Mouse (Mus musculus): ENCODE measurements around the gene Ydjc. TPM values are rescaled to one million over a fixed set of nuclear protein-coding genes. Genes with fewer than 3 reads are reported as not detected.
A peak's percentile ranks its signal among the peaks of the same experiment; 100 is the strongest.

The Ydjc gene
- total and polyA plus RNA-seq, 3 experiments, result 10.4 to 55.2 (median 15.3) TPM

DNA sequence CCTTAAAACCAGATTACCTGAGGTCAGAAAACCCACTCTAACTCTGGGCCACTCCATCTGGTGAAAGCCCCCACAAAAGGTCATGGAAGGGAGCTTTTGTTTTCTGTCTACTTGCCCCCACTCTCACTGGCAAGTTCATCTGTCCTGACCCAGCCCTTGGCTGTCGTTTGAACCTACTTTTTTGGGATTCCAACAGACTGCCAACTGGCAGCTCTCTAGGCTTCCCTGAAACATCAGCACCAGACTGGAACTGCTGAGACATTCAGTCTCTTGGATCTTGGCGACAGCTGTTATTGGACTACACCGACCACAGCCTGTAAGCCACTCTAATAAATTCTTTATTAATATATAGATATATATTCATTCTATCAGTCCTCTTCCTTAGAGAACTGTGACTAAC is 38.6 kb downstream of the Ydjc start:
- peaks cover 45% of the 10 kb centered on the region for H3K4me1 ChIP-seq (ENCODE audit: insufficient read depth, low read depth, low read length)
- H3K27me3 ChIP-seq (ENCODE audit: insufficient read depth, low read length), result no peaks in the 10 kb centered on the region
- no peak for TF ChIP-seq POLR2AphosphoS5 (IDR thresholded peaks at IDR 0.05; ENCODE audit: insufficient replicate concordance, low read depth, low read length)
- TF ChIP-seq GATA2 (IDR thresholded peaks at IDR 0.05; ENCODE audit: borderline replicate concordance, low read depth, low read length), result no peak
- ATAC-seq (ENCODE audit: extremely low read depth, insufficient number of reproducible peaks, low FRiP score, poor library complexity, severe bottlenecking) (no peak), DNase-seq (ENCODE audit: low spot score) (no peak)
- H3K9me3 ChIP-seq (replicated peaks), result no peaks in the 10 kb centered on the region
- H3K4me3 ChIP-seq (ENCODE audit: low read depth, low read length), result no peak overlapping the region
- peaks cover 71% of the 10 kb centered on the region for H3K36me3 ChIP-seq (replicated peaks)

GRCm38 (mm10) chr16:17185475-17185874 is 41.1 kb downstream of the Ydjc start:
- ATAC-seq (ENCODE audit: extremely low read depth, insufficient number of reproducible peaks, low FRiP score, poor library complexity, severe bottlenecking), result no peak
- H3K36me3 ChIP-seq (replicated peaks), result peaks cover 71% of the 10 kb centered on the region
- H3K4me1 ChIP-seq (ENCODE audit: insufficient read depth, low read depth, low read length), result peaks cover 44% of the 10 kb centered on the region

DNA sequence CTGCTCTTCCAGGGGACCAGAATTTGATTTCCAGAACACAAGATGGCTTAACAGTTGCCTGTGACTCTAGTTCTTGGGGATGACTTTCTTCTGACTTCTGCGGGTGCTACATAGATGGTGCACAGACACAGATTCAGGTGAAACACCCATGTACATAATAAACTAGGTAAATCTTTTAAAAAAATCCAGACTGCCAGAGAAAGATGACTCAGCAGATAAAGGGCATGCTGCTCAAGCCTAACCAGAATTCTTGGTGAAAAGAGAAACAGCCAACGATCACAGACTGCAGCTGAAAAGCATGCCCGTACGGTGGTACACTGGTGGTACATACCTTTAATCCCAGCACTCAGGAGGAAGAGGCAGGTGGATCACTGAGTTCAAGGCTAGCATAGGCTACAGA is 49.4 kb downstream of the Ydjc start:
- Histone ChIP-seq H3K9me3 (replicated peaks) (no peaks in the 10 kb centered on the region), H3K4me3 (ENCODE audit: low read depth, low read length) (no peak overlapping the region), H3K27me3 (ENCODE audit: insufficient read depth, low read length) (no peaks in the 10 kb centered on the region), H3K36me3 (replicated peaks) (peaks cover 68% of the 10 kb centered on the region), H3K4me1 (ENCODE audit: insufficient read depth, low read depth, low read length) (peaks cover 50% of the 10 kb centered on the region)
- TF ChIP-seq CTCF (IDR thresholded peaks at IDR 0.05; ENCODE audit: low read depth, low read length) (no peak), GATA1 (IDR thresholded peaks at IDR 0.05; ENCODE audit: borderline replicate concordance, low read length) (no peak), GATA2 (IDR thresholded peaks at IDR 0.05; ENCODE audit: borderline replicate concordance, low read depth, low read length) (no peak), POLR2AphosphoS5 (IDR thresholded peaks at IDR 0.05; ENCODE audit: insufficient replicate concordance, low read depth, low read length) (no peak), TAL1 (conservative IDR thresholded peaks at IDR 0.05; ENCODE audit: low read depth, low read length) (no peak)
- DNase-seq (ENCODE audit: low spot score) (no peak), ATAC-seq (ENCODE audit: extremely low read depth, insufficient number of reproducible peaks, low FRiP score, poor library complexity, severe bottlenecking) (no peak)

More at GRCm38 (mm10) chr16:17185475-17185874, 41.1 kb downstream of the Ydjc start:
- H3K4me3 ChIP-seq (ENCODE audit: low read depth, low read length), result no peak overlapping the region
- no peak for DNase-seq (ENCODE audit: low spot score)
- TF ChIP-seq GATA2 (IDR thresholded peaks at IDR 0.05; ENCODE audit: borderline replicate concordance, low read depth, low read length) (no peak), GATA1 (IDR thresholded peaks at IDR 0.05; ENCODE audit: borderline replicate concordance, low read length) (no peak), CTCF (IDR thresholded peaks at IDR 0.05; ENCODE audit: low read depth, low read length) (no peak)
- no peaks in the 10 kb centered on the region for H3K9me3 ChIP-seq (replicated peaks)
- no peaks in the 10 kb centered on the region for H3K27me3 ChIP-seq (ENCODE audit: insufficient read depth, low read length)

DNA sequence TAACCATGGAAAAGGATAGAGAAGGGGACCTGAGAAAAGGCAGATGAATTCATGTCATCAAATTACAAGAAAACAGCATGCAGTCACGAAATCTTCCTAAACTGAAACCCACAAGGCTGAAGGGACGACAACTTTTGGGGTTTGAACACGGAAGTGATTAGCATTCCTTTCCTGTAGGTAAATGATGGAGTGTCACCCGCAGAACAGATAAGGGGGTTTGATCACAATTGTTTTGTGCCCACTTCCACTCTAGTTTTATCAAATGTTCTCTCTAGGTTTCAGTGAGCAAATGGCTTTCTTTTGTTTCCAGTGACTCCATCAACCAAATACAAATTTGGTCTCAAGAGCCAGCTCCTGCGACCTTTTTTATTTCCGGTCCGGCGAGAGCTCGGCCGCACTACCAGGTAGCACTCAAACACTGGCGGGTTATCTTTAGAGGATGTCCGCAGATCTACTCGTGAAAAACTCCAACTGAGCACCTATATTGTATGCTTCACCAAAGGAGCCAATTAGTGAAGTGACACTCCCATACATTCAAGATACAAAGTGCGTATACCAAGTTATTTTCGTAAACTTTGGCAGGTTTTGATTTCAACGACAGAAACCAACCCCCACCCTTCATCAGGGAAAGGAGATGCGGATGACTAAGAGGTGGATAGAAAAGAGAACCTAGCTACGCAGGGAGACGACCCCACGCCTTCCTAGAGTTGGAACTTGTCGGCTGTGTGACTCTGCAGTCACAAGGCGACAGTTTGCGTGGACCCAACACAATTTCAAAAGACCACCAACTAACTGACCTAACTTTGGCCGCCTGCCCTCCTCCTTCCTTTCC is 55.9 kb downstream of the Ydjc start:
- peak overlapping the region; percentile 92 for H3K4me3 ChIP-seq (ENCODE audit: low read depth, low read length)
- TF ChIP-seq TAL1 (conservative IDR thresholded peaks at IDR 0.05; ENCODE audit: low read depth, low read length), result no peak
- no peak for TF ChIP-seq CTCF (IDR thresholded peaks at IDR 0.05; ENCODE audit: low read depth, low read length)
- H3K9me3 ChIP-seq (replicated peaks), result no peaks in the 10 kb centered on the region
- no peaks in the 10 kb centered on the region for H3K27me3 ChIP-seq (ENCODE audit: insufficient read depth, low read length)
- DNase-seq (ENCODE audit: low spot score) (no peak), ATAC-seq (ENCODE audit: extremely low read depth, insufficient number of reproducible peaks, low FRiP score, poor library complexity, severe bottlenecking) (no peak)
- H3K36me3 ChIP-seq (replicated peaks), result peaks cover 27% of the 10 kb centered on the region
- H3K4me1 ChIP-seq (ENCODE audit: insufficient read depth, low read depth, low read length), result peaks cover 44% of the 10 kb centered on the region

DNA sequence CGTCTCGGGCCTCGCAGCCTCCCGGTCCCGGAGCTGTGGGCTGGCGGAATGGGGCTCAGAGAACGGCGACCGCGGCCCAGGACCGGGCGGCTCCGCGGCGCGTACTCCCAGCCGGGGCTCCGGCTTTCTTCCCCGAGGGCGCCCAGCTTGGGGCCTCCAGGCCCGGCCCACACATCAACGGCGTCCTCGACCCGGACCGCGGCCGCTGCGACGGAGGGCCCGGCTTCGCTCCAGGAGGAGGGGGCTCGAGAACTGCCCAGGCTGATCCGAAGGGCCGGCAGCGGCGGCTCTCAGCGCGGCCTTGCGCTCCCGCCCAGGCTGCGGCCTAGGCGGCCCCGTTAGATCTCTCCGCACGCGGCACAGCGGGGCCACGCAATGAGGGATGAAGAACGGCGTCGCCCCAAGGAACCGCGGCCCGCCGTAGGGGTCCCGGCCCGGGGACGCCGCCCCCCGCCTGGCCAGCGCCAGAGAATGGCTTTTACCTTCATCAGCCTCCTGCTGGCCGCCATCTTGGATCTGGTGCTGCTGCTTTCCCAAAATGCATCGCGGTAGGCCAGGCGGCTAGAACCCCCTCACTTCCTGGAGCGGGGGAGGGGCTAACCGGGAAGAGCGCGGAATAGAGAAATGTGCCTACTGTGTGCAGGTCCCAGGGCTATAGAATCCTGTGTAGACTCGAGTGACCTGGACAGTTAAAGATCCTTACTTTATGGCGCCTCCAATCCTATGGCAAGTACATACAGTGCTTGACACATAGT is 56.7 kb downstream of the Ydjc start:
- DNase-seq (ENCODE audit: low spot score) (peak; percentile 84), ATAC-seq (ENCODE audit: extremely low read depth, insufficient number of reproducible peaks, low FRiP score, poor library complexity, severe bottlenecking) (peak; percentile 50; the same call in 1 of the 2 replicates)
- peaks cover 43% of the 10 kb centered on the region for H3K4me1 ChIP-seq (ENCODE audit: insufficient read depth, low read depth, low read length)

GRCm38 (mm10) chr16:17201977-17202376 is 57.6 kb downstream of the Ydjc start:
- no peaks in the 10 kb centered on the region for H3K9me3 ChIP-seq (replicated peaks)
- H3K4me1 ChIP-seq (ENCODE audit: insufficient read depth, low read depth, low read length), result peaks cover 44% of the 10 kb centered on the region
- peaks cover 15% of the 10 kb centered on the region for H3K36me3 ChIP-seq (replicated peaks)
- no peaks in the 10 kb centered on the region for H3K27me3 ChIP-seq (ENCODE audit: insufficient read depth, low read length)
- ATAC-seq (ENCODE audit: extremely low read depth, insufficient number of reproducible peaks, low FRiP score, poor library complexity, severe bottlenecking) (peak; percentile 41), DNase-seq (ENCODE audit: low spot score) (no peak)
- no peak overlapping the region; the same call in 1 of the 2 replicates for H3K4me3 ChIP-seq (ENCODE audit: low read depth, low read length)
- TF ChIP-seq GATA1 (IDR thresholded peaks at IDR 0.05; ENCODE audit: borderline replicate concordance, low read length) (no peak), POLR2AphosphoS5 (IDR thresholded peaks at IDR 0.05; ENCODE audit: insufficient replicate concordance, low read depth, low read length) (no peak), CTCF (IDR thresholded peaks at IDR 0.05; ENCODE audit: low read depth, low read length) (no peak), GATA2 (IDR thresholded peaks at IDR 0.05; ENCODE audit: borderline replicate concordance, low read depth, low read length) (no peak), TAL1 (conservative IDR thresholded peaks at IDR 0.05; ENCODE audit: low read depth, low read length) (no peak)

More for the DNA sequence above, 56.7 kb downstream of the Ydjc start:
- no peaks in the 10 kb centered on the region for H3K9me3 ChIP-seq (replicated peaks)
- no peak for TF ChIP-seq CTCF (IDR thresholded peaks at IDR 0.05; ENCODE audit: low read depth, low read length)
- TF ChIP-seq POLR2AphosphoS5 (IDR thresholded peaks at IDR 0.05; ENCODE audit: insufficient replicate concordance, low read depth, low read length), result no peak
- TF ChIP-seq TAL1 (conservative IDR thresholded peaks at IDR 0.05; ENCODE audit: low read depth, low read length), result no peak
- no peak for TF ChIP-seq GATA2 (IDR thresholded peaks at IDR 0.05; ENCODE audit: borderline replicate concordance, low read depth, low read length)
- TF ChIP-seq GATA1 (IDR thresholded peaks at IDR 0.05; ENCODE audit: borderline replicate concordance, low read length), result no peak
- peak overlapping the region; percentile 92 for H3K4me3 ChIP-seq (ENCODE audit: low read depth, low read length)
- peaks cover 20% of the 10 kb centered on the region for H3K36me3 ChIP-seq (replicated peaks)
- H3K27me3 ChIP-seq (ENCODE audit: insufficient read depth, low read length), result no peaks in the 10 kb centered on the region

Data from G1E (cell line).